Mouse (Mus musculus): ENCODE data around the gene Gm20906. TPM values are rescaled to one million over a fixed set of nuclear protein-coding genes. Genes with fewer than 3 reads are reported as not detected.

The Gm20906 gene
- not detected for total RNA-seq (2023)

DNA sequence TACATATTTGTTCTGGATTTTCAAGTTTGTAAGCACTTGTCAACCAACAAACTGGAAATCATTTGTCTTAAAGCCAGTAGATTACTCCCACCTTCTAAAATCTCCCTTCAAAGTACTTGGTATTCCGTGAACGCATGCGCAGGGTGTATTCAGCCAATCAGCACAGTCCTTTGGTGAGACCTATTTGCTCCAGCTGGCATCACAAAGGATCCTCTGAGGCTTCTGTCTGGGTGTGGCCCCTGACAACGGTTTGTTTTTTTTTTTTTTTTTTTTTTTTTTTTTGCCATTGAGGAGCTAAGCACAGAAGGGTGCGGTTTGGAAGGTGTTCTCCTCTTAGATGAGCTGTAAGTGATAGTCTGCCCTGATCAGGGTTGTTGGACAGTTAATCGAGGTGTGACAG, at the start of gene Gm20906:
Gm20906 (plus strand) TSS at position 301 of the 400 bp plus-strand sequence.

Measured in CD8-positive naive resting alpha-beta T cell, adult 57 days (primary cell).